Mouse (Mus musculus): Measurements from ENCODE around the gene Cacna1s.
A peak's percentile ranks its signal among the peaks of the same experiment; 100 is the strongest.

Gene Cacna1s

DNA sequence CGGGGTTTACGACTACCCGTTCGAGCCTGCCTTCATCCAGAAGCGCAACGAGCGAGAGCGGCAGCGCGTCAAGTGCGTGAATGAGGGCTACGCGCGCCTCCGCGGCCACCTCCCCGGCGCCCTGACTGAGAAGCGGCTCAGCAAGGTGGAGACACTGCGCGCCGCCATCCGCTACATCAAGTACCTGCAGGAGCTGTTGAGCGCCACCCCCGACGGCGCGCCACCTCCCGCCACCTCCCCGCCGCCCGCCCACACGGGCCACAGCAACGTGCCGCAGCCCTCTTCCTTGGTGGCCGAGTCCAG is 1.6 kb upstream of the Cacna1s start:
- DNase-seq (ENCODE audit: low read depth, low spot score): peak; percentile 76

DNA sequence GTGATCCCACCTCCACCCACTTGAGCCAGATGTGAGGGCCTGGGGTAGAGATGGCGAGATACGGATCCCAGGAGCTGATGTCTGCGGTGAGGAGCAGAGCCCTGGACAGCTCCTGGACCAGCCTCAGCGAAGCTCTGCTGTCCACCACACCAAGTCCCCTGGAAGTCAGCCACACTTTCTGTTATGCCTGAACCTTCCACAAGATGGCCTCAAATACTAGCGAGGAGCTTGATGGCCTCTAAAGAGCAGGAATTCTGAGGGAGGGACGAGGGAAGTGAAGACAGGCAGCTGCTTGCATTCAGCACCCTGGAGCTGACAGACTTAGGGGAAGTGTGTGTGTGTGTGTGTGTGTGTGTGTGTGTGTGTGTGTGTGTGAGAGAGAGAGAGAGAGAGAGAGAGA is 1.1 kb upstream of the Cacna1s start:
- peak; percentile 89 for DNase-seq (ENCODE audit: low read depth, low spot score)

DNA sequence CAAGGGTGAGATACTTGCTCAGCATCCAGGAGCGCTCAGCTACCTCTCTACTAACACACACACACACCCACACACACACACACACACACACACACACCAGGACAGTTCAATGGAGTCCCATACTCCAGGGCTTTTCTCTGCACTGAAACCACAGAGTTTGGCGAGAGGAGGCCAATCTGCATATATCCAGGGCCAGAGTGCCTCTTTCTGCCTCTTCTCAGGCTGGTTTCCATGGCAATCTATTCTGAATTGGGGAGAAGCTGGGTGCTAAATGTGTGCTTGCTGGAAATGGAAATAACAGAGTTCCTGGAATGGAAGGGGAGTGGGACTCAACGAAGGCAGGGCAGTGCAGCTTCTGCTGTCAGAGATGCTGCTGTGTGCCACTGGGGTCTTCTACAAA is 3.2 kb downstream of the Cacna1s start:
- no peak for DNase-seq (ENCODE audit: low read depth, low spot score)

DNA sequence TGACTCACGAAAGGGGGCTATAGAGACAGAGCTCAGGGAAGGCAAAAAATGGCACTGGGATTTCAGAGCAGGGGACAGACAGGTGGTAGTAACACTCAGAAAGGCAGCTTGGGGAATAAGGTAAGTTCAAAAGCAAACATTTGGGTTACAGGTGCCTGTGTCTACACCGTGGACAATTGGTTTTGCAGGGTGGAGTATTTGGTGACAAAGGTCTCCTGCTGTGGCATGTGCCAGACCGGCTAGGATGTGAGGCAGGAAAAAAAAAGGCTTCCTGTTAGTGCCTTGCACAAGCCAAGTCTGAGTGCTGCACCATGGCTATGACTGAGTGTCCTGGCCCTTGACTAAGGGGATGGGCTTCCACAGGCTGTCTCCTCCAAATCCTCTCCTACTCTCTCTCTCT is 6.0 kb downstream of the Cacna1s start:
- peak; percentile 13 for DNase-seq (ENCODE audit: low read depth, low spot score)

DNA sequence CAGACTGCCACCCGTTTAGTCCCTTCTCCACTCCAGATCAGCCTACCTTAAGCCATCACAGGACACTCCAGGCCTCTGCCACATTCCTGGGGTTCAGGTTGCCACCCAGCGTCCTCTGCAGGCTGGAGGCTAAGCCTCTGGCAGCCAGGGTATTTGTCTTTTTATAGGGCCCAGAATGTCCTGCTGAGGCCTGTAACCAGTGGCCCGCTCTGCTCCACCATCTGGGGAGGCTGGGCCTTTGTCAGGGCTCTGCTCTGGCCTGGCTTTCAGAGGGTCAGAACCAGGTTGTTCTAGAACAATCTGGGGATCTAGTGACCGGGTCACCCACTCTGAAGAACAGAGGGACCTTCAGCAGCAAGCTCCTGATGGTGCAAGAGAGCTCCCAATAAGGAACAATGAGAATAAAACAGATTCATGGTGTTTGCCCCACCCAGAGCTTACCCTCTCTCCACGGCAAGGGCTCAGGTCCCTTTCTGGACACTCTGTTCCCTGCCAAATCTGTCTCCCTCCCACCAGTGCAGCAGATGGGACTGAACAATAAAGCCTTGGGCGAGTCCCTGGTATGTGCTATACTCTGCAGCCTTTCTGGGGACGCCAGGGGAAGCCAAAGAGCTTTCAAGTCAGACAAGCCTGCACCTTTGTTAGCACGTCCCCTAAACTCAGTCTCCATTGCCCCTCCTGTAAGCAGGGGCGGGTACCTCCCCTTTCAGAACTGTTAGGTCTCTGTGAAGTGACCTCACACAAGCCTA is 8.7 kb downstream of the Cacna1s start:
- DNase-seq (ENCODE audit: low read depth, low spot score): no peak

DNA sequence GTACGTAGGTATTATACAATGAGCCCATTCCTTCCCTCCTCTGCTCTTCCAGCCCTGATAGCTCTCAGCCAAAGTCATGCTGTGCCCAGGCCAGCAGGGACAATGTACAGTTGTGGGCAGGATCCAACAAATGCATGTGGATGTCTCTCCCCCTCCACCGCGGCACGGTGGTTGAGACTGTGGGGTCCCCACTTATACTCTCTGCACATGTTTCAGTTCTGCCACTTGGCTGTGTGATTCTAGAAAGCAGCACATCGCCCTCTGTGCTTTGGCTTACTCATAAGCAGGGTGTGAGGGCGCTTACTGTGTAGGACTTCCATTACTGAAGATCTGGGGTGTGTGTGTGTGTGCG is 9.2 kb downstream of the Cacna1s start:
- DNase-seq (ENCODE audit: low read depth, low spot score): no peak

DNA sequence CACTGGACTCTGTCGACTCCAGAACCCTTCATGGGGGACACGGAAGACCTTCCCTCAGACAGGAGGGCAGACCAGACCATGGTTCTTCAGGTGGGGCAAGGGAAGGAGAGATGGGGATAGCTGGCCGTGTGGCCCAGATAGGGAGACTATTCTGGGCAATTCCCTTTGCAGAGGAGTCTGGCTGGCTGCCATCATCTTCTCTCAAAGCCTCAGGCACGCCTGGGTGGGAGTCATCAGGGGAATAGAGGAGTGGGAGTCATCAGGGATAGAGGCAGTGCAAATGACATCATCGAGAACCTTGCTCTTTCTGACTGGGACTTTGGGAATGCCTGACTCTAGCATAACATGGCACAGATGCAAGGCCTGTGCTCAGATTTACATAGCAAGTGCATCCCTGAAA is 11.4 kb downstream of the Cacna1s start:
- DNase-seq (ENCODE audit: low read depth, low spot score): no peak

DNA sequence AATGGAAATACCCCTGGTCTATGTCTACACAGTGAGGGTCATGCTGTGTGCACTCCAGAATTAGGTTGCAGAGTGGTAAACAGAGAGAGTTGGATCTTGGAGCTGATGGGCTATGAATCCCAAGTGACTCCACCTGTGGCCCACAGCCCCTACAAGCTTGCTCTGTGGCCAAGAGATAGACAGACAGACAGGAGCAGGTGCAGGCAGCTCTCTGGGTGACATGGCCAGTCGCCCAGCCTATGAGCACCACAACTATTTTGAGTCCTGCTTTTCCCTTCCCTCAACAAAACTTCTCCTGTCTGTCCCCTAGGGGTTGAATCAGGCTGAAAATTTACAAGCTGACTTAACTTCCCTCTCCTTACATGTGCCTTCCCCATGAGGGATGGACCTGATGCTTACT is 14.1 kb downstream of the Cacna1s start:
- DNase-seq (ENCODE audit: low read depth, low spot score): no peak

DNA sequence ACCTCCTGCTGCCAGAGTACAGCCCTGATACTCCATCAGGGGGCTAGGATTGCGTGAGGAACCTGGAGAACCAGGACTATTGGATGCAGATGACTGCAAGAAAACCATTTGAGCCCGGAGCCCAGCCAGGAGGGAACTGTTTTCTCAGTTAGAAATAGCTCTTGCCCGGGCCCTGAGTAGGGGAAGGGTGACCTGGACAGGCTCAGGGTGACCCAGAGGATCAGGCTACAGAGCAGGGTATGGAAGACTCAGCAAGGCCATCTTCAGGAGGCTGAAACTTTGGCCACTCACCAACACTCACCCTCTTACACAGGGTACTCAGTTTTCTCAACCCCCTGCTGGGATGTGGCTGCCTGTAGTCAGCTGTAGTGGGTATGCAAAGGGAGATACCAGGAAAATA is 15.0 kb downstream of the Cacna1s start:
- no peak for DNase-seq (ENCODE audit: low read depth, low spot score)

DNA sequence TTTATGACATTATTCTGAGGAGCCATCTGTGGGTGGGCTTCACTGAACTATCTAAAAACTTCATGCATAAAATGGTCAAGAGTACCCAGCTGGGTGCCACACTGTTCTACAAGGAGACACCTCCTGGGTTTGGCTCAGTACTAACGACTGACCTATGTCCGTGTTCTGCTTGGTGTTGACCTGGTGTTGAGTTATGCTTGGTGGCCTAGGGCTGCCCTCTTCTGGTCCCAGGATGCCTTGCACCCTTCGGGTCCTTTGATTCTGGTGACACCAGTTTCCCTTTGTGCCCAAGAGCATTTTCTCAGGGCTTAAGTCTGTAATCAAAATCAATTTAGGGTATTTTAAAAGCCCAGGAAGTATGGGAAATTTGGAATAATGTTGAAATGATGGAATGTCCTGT is 23.5 kb downstream of the Cacna1s start:
- DNase-seq (ENCODE audit: low read depth, low spot score): peak; percentile 47

DNA sequence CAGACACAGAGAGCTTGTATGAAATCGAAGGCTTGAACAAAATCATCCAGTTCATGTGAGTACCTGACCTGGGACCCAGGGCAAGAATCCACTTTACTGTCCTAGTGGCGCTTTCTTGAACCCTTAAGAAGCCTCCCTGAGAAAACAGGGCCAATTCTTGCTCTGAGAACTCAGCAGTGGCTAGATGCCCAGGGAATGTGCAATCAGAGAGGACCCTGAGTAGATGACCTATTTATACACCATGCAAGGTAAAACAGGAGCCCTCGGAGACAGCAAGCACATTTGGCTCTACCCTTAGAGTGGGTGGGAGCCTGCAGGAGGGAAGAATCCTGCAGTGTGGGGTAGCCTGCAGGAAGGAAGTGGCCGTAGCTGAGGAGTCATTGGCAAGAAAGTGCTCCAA is 25.1 kb downstream of the Cacna1s start:
- DNase-seq (ENCODE audit: low read depth, low spot score): no peak

DNA sequence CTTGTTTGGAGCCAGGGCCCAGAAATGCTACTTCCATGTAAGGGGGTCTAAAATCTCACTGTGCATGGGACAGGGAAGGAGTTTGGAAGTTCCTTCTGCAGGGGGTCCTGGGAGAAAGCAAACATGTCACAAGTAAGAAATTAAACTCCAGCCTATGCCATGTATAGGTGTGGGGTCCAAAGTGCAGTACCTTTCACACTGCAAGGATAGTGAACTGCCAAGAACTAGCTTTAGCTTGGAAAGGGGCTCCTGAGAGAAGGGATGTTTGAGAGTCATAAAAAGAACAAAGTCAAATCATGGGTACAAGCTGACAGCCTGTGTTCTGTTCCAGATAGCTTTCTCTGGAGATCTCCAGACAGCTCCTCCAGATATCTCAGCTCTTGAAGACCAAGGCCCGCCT is 28.6 kb downstream of the Cacna1s start:
- no peak for DNase-seq (ENCODE audit: low read depth, low spot score)

DNA sequence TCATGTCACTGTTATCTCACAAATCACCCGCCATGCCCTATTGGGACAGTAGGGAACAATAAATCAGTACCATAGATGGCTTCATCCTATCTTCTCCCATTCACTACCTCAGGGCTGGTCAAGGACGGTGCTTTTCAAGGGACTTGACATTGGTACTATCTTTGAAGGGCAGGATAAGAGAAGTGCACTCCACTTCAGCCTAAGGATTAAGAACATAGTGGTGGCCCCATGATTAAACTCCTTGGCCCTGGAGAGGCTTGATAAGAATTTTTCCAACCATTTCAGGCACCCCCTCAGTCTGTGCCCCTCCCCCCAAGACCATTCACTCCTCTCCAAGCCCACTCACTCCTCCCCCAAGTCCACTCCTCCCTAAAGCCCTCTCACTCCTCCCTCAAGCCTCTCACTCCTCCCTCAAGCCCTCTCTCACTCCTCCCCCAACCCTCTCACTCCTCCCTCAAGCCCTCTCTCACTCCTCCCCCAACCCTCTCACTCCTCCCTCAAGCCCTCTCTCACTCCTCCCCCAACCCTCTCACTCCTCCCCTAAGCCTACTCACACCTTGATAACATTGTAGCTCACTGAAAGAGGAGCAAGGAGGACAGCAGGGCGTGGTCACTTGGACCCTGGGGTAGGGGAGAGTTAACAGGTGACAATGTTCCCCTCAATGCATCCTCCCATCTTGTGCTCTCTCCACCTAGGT is 33.6 kb downstream of the Cacna1s start:
- no peak for DNase-seq (ENCODE audit: low read depth, low spot score)

DNA sequence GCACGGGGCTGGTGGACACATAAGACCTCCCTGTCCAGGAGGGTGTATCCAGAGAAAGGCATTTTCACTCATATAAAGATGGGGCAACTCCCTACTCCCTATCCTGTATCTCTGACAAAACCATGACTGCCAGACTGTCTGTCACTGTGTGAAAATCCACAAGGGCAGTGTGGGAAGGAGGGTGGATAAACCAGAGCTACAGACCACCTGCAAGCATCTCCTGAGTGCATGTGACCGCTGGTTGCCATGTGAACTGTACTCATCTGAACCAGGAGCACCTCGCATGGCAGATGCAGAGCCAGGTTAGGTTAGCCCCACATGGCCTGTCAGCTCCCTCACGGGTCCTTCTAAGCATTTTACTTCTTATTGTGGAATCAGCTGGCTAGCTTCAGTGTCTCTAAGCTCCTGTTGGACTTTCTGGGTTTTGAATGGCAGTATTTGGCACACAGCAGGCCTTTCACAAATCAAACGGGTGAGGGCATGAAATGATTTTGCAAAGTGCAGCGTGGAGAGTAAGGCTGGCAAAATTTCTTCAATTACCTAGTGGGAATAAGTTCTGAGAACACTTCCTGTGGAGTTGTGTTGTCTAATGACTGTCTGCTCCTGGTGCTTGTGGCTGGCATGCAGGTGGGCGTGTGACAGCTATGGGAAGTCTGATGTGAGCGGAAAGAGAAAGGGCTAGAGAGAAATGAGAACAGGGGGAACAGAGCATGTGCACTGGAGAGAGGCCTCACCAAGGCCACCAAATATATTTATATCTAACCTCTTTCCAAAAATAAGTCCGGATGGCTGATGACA is 37.0 kb downstream of the Cacna1s start:
- DNase-seq (ENCODE audit: low read depth, low spot score): no peak

DNA sequence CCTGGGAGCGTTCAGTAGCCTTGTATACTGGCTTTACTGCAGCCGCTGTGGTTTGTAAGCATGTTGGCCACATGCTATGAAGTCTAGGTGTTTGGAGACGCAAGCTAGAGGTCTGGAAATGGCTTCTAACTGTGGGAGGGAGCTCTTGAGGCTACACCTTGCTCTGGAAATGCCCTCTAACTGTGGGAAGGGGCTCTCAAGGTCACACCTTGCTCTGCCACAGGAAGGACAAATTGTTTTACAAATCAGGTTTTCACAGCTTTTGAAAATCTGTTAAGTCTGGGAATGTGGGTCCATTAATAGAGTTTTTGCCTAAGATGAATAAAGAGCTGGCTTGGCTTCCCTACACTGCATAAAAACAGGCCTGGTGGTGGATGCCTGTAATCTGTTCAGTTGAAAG is 41.2 kb downstream of the Cacna1s start:
- DNase-seq (ENCODE audit: low read depth, low spot score): peak; percentile 60

DNA sequence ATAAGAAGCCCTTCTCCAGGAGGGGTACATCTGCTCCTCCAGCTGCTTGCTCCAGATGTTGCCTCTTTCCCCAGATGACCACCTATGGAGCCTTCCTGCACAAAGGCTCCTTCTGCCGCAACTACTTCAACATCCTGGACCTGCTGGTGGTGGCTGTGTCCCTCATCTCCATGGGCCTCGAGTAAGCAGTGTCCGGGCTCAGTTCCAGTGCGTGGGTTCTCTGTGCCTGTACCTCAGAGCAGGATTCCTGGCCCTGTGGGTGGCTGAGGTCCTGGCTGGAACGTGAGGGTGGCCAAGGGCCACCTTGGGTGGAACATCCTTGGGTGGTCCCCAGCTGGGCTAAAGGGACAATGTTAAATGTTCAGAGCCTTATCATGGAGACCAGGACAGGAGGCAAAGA is 42.3 kb downstream of the Cacna1s start:
- DNase-seq (ENCODE audit: low read depth, low spot score): no peak

DNA sequence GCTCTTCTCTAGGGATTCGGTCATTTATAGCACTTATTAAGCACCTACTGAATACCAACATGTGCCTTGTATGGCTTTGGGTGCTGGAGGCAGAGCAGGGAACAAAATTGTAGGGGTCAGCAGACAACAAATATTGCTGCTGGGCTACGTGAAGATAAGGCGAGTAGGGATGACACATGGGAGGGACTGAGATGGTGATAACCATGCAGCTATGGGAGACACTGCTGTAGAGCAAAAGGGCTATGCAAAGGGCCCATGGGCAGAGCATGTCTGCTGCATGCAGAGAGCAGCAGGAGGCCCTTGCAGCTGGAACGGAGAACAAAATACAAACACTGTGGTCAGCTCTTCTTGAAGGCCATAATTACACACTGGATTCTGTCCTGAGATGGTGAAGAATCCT is 49.5 kb downstream of the Cacna1s start:
- DNase-seq (ENCODE audit: low read depth, low spot score): no peak

DNA sequence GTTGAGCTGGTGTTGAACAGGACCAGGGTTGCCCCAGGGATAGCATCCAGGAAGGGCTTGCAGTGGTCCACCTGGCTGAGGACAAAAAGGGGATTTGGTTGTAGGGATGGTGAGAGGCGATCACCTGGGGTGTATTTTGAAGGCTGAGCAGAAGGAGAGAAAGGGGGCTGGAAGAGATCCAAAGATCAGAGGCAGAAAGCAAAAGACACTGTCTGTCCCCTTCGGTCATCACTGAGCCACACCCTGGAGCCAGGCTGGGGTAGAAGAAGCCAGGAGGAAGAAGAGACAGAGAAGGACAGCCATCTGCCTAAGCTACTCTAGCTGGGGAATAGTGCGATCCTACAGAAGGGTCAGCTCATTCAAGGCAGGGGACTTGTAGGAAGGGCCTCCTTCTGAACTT is 50.0 kb downstream of the Cacna1s start:
- no peak for DNase-seq (ENCODE audit: low read depth, low spot score)

DNA sequence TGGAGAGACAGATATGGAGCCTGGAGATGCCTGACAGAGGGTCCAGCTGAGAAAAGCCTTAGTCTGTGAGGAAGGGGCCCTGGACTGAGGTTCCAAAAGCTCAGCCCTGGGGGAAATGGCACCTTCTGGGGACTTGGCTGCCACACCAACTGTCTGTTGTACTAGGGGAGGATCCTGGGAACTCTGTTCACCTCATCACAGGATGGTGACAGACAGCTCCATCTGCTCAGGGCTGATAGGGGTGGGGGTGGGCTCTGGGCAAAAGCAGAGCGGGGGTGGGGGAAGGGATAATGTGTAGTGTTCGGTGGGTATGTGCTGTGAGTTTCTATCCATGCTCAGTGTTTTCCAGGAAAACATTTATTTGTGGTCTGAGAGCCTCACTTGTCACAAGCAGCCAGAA is 50.4 kb downstream of the Cacna1s start:
- no peak for DNase-seq (ENCODE audit: low read depth, low spot score)

DNA sequence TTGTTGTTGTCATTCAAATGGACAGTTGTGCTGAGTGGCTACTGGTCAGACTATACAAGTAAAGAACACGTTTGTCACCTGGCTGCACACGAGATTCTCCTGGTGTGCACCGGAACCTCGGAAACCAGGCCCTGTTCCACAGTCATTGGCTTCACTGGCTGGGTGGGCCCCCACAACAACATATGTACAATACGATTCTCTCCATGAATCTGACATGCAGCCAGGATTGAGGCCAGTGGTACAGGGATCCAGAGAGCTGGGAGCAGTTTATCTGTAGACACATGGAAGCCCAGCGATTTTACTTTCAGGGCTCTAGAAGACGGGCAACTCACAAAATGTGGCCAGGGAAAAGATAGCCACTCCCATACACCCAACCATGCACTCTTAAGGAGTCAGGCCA is 51.1 kb downstream of the Cacna1s start:
- DNase-seq (ENCODE audit: low read depth, low spot score): no peak

DNA sequence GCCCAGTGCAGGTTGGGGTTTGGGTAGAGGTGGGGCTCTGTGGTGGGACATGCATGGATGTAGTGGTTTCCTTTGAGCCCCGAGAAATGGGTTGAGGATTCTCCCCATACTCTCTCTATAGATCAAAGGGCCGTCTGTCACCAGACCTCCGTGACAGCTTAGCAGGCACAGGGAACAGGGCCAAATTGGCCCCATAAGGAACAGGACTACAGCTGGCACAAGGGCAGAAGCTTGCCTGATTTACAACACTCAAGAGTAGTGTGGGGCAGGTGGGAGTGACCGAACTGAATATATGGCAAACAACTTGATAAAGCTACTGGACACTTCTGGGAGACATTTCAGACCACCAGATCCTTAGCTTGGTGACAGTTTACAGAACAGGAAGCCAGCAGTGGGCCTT is 52.2 kb downstream of the Cacna1s start:
- no peak for DNase-seq (ENCODE audit: low read depth, low spot score)

DNA sequence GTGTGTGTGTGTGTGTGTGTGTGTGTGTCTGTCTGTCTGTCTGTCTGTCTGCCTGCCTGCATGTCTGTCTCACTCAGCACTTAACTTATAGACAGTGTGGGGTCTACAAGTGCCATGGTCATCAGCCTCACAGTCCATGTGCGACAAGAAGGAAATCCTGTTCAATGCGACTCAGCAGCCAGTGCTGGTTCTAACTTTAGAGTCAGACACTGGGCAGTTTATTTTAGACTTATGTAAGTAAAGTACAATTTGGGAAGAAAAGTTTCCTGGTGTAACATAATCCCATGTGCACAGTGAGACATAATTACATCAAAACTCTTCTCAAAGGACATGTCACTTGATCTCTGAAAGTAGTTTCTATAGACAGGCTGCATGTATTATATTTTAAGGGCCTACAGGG is 56.9 kb downstream of the Cacna1s start:
- DNase-seq (ENCODE audit: low read depth, low spot score): no peak

DNA sequence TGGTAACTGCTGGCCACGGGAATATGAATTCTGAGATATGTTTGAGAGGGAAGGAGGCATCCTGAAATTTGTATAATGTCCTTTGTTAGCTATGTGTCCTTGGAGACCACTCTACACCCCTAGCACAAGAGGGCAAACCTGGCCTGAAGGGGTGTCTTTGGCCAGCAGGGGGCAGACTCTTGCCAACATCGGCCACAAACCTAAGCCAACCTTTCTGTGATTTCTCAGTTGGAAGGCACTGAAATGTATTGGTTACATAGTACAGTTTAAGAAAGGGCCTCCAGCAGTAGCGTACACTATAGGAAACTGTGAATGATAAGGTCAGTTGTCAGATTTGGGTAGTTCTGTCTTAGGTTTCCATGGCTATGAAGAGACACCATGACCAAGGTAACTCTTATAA is 63.6 kb downstream of the Cacna1s start:
- DNase-seq (ENCODE audit: low read depth, low spot score): peak; percentile 68
